Mouse (Mus musculus) adipocyte (in vitro differentiated cells): ENCODE measurements around the gene Tcfl5.

Experiments
- DNase-seq: peaks from one replicate; pipeline ENCODE4 v3.0.0-alpha.2; 2016; ENCODE audit warnings: low spot score

Tcfl5 gene

GRCm38 (mm10) chr2:180598157-180598705 lies 44.3 kb downstream of the Tcfl5 start:
- no peak for DNase-seq

GRCm38 (mm10) chr2:180597490-180597889 lies 45.0 kb downstream of the Tcfl5 start, which contains the start of gene Col9a3:
TSS of gene Col9a3 (plus strand) at chr2:180597790.
- no peak for DNase-seq

DNA sequence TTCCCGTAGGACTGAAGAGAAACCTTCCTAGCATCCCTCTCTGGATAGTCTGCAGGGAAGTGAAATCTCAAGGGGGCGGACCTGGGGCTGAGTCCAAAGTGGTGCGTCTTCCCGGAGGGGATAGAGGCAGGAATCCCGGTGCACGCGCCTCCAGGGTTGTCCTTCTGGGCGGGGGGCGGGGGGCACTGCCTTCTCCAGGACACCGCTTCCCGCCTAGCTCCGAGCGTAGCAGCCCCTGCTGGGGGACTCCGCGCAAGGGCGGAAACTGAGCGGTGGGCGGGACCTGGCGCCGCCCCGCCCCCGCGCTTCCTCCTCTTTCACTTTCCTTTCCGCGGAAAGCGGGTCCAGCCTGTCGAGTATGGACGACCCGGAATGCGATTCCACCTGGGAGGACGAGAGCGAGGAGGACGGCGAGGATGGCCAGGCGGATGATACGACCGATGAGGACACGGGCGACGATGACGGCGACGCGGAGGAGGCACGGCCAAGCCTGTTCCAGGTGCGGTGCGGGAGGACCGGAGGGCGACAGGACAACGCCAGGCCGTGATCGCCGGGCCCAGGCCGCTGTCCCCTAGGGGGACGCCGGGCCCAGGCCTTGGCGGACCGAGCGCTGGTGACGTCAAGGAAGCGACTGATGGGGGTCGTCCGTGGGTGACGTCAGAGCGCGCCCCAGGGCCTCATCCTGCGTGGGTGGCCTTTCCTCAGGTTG lies 53.2 kb downstream of the Tcfl5 start, which contains the start of gene Ogfr:
Ogfr (plus strand) TSS at position 123 of the 709 bp plus-strand sequence.
- DNase-seq = peak; percentile 81

DNA sequence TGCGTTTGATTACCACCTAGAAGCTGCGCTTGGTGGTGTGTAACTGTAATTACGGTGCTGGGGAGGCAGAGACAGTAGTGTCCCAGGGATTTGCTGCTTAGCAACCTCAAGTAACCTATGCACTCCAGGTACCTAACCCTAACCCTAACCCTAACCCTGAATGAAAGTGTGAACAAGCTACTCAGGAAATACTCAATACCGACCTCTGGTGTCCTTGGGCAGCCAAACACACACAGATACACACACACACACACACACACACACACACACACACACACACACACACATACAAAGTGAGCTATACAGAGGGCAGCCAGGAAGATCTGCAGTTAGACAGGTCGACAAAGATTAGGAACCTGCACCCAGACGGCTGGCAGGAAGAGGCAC lies 53.8 kb downstream of the Tcfl5 start:
- DNase-seq = no peak

GRCm38 (mm10) chr2:180583154-180583507 lies 59.4 kb downstream of the Tcfl5 start:
- no peak for DNase-seq

- DNase-seq = peak; percentile 97
These were observed 59.9 kb downstream of the Tcfl5 start for GRCm38 (mm10) chr2:180582481-180583153.

DNA sequence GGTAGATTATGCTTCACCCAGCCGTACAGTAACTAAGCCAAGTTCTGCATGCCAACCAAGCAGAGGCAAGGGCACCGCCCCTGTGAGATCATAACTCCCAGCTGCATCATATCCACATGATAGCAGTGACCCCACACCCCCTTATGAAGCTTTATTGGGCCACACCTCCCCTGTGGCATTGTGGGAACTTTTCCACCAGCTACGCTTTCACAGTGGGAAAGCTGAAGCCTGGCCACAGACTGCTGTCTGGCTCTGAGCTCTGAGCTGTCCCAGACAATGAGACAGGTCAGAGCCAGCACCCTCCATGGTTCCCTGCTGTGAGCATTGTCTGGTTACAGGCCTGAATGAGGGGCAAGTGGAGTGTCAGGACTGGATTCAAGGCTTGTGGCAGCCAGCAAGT lies 61.5 kb downstream of the Tcfl5 start, which contains the start of gene Mrgbp:
Mrgbp (plus strand) TSS at position 303 of the 400 bp plus-strand sequence.
- peak; percentile 62 for DNase-seq

DNA sequence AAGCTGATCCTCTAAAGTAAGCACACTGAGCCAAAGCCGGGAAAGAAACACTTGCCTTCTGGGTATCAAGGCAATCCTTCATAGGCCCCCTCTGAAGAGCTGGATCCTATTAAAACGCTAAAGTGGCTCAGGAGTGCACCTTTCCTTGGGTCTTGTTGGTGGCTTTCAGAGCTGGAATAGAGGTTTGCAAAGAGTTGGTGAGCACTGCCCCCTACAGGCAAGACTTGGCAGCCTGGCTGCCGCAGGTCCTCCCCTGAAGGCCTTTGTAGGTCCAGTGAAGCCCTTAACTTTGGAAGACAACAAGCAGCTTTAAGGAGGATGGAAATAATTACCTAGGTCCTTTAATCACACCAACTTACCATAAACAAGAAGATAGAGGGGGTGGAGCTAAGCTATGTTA lies 63.8 kb downstream of the Tcfl5 start:
- peak; percentile 88 for DNase-seq

DNA sequence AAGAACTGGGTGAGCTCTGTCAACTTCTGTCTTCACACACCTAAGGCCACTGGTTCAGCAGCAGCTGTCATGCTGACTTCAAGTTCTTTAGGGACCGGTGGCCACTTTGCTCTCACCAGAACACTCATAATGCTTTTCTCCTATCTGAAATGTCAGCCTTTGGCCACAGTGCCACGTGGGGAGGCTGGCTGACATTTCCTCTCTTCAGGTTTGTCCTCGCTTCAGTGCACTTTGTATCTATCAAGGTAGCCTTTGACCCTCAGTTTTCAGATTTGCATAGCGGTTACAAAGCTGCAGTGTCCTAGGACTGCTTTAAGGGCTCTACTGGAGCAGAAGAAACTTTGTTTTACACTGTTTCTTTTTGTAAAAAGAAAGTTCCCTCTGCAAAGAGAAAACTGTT lies 66.0 kb downstream of the Tcfl5 start:
- no peak for DNase-seq
